Mouse (Mus musculus) gonadal fat pad, adult 2 months (tissue): Measurements from ENCODE around the gene Smok2b. TPM values are rescaled to one million over a fixed set of nuclear protein-coding genes. Genes with fewer than 3 reads are reported as not detected.
"Not testable (repeated sequence)": the region's sequence is repeated elsewhere in the genome, so short reads cannot be mapped to it uniquely, and the experiment has no call there.

Experiments
- DNase-seq: peaks from one replicate; pipeline ENCODE4 v3.0.0-alpha.2; 2012; ENCODE audit warnings: low read depth
- polyA plus RNA-seq: library from polyadenylated mRNA; depleted of rRNA; stranded (reverse); fragments of >200 nt; gene quantifications from 2 replicates; pipeline ENCODE4 v1.2.3, GENCODE M21; 2012; rRNA removed

The Smok2b gene
- polyA plus RNA-seq, 1 experiment = not detected

GRCm38 (mm10) chr17:13240807-13241727, 11.0 kb downstream of the Smok2b start:
- not testable (repeated sequence) for DNase-seq

- DNase-seq = not testable (repeated sequence)
Measured at GRCm38 (mm10) chr17:13254786-13255185, 24.7 kb downstream of the Smok2b start.

Other genes starting within 250 kb of the Smok2b start
- gene Wtap, start 236.1 kb upstream of the Smok2b start, polyA plus RNA-seq = 19.7 and 23.7 TPM in 2 replicates
- 384 and 499 TPM in 2 replicates for gene Sod2, start 223.4 kb upstream of the Smok2b start, polyA plus RNA-seq
- gene Gpr31b, start 178.0 kb upstream of the Smok2b start, polyA plus RNA-seq = 0.39 and 0.42 TPM in 2 replicates
- gene Tcp10b, start 169.2 kb upstream of the Smok2b start, polyA plus RNA-seq = 0.73 and 0.85 TPM in 2 replicates
- 1.2 and 1.8 TPM in 2 replicates for gene Unc93a, start 98.4 kb upstream of the Smok2b start, polyA plus RNA-seq
- not detected in 2 replicates for gene Smok2a, start 9.1 kb upstream of the Smok2b start, polyA plus RNA-seq
- gene Tcp10c, start 124.3 kb downstream of the Smok2b start, polyA plus RNA-seq = 0.20 and 0.82 TPM in 2 replicates